Mouse (Mus musculus) G1E (cell line): Measurements from ENCODE around the gene Chad. TPM values are rescaled to one million over a fixed set of nuclear protein-coding genes. Genes with fewer than 3 reads are reported as not detected.

Experiments used
- ATAC-seq: 2 replicates; pipeline ENCODE4 v1.8.0; 2016; ENCODE audit warnings: mild to moderate bottlenecking; ENCODE audit not compliant: insufficient number of reproducible peaks, poor library complexity, low FRiP score, severe bottlenecking; ENCODE audit errors: extremely low read depth
- DNase-seq: peaks from one replicate; pipeline ENCODE4 v3.0.0; 2012; ENCODE audit warnings: low spot score
- H3K27me3 ChIP-seq: 2 replicates; pipeline ENCODE4 v1.6.1; 2012; ENCODE audit warnings: mild to moderate bottlenecking, low read length, inconsistent platforms; ENCODE audit not compliant: insufficient read depth
- H3K36me3 ChIP-seq: replicated peaks from 2 replicates; pipeline ENCODE3; 2012; ENCODE audit warnings: mild to moderate bottlenecking, inconsistent platforms
- H3K4me1 ChIP-seq: 2 replicates; pipeline ENCODE4 v1.6.1; 2012; ENCODE audit warnings: low read depth, low read length, inconsistent platforms, mixed read lengths; ENCODE audit not compliant: insufficient read depth
- H3K4me3 ChIP-seq: 2 replicates; pipeline ENCODE4 v1.5.1; 2012; ENCODE audit warnings: low read depth, mild to moderate bottlenecking, inconsistent platforms, low read length, moderate library complexity, mixed read lengths
- H3K9me3 ChIP-seq: replicated peaks from 2 replicates; pipeline ENCODE4 v1.6.1; 2012; ENCODE audit warnings: inconsistent platforms
- CTCF ChIP-seq: IDR thresholded peaks from 2 replicates; pipeline ENCODE4 v1.5.1; 2012; ENCODE audit warnings: low read depth, low read length, inconsistent platforms, mixed read lengths
- GATA1 ChIP-seq: IDR thresholded peaks from 2 replicates; pipeline ENCODE4 v1.6.1; 2012; ENCODE audit warnings: borderline replicate concordance, low read length, inconsistent platforms, mixed read lengths
- GATA2 ChIP-seq: IDR thresholded peaks from 2 replicates; pipeline ENCODE4 v1.6.1; 2012; ENCODE audit warnings: low read depth, low read length, inconsistent platforms, borderline replicate concordance
- POLR2AphosphoS5 ChIP-seq: IDR thresholded peaks from 2 replicates; pipeline ENCODE4 v1.6.1; 2012; ENCODE audit warnings: low read depth, low read length, inconsistent platforms; ENCODE audit not compliant: insufficient replicate concordance
- TAL1 ChIP-seq: conservative IDR thresholded peaks from 2 replicates; pipeline ENCODE4 v1.6.1; 2012; ENCODE audit warnings: low read depth, low read length, inconsistent platforms, mixed read lengths
- polyA plus RNA-seq: library from polyadenylated mRNA; stranded (reverse); fragments of >175 nt; gene quantifications from 2 replicates; pipeline ENCODE4 v1.2.3, GENCODE M21; 2012
- total RNA-seq, 2 experiments: library from RNA; stranded (forward) in 1 of 2; stranded (reverse) in 1 of 2; fragments of 200-1000 nt in 1 of 2; fragments of >200 nt in 1 of 2; fragmentation: Nextera tagmentation in 1 of 2; gene quantifications; 2 replicates each; pipeline ENCODE4 v1.2.3; 2014 to 2017

Gene Chad
- total and polyA plus RNA-seq, 3 experiments: 0.11 TPM; not detected in 2

GRCm38 (mm10) chr11:94539761-94540160 lies 25.1 kb upstream of the Chad start:
- no peak for ATAC-seq
- DNase-seq: no peak
- TF ChIP-seq GATA2 (no peak), TAL1 (no peak), GATA1 (no peak), CTCF (no peak), POLR2AphosphoS5 (no peak)
- H3K9me3 ChIP-seq: no peaks in the 10 kb centered on the region
- no peaks in the 10 kb centered on the region for H3K27me3 ChIP-seq
- H3K4me3 ChIP-seq: no peak overlapping the region
- no peaks in the 10 kb centered on the region for H3K4me1 ChIP-seq
- peaks cover 49% of the 10 kb centered on the region for H3K36me3 ChIP-seq

DNA sequence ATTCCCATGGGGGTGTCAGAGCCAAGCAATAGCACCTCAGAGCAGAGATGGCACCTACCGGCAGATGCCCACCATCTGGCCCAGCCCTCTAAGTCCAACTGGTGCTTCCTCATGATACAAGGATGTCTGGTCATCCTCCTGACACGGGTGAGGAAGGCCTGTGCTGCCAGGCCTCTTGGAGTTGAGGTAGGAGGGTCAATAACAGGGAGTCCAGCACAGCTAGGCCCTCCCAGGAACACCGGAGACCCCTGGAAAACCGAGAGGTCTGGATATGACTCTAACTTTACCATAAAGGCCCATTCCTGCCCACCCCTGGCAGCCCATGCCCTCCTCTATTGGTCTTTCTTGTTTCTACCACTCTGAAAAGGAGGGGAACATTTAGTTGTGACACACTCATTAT lies 22.4 kb upstream of the Chad start:
- H3K36me3 ChIP-seq: peaks cover 64% of the 10 kb centered on the region
- DNase-seq (no peak), ATAC-seq (no peak)
- peaks cover 3% of the 10 kb centered on the region; the same call in 1 of the 2 replicates for H3K4me1 ChIP-seq
- H3K27me3 ChIP-seq: no peaks in the 10 kb centered on the region
- no peaks in the 10 kb centered on the region for H3K9me3 ChIP-seq
- no peak overlapping the region for H3K4me3 ChIP-seq
- TF ChIP-seq CTCF (no peak), POLR2AphosphoS5 (no peak), GATA1 (no peak), TAL1 (no peak), GATA2 (no peak)

- Histone ChIP-seq H3K9me3 (no peaks in the 10 kb centered on the region), H3K27me3 (no peaks in the 10 kb centered on the region), H3K4me3 (no peak overlapping the region), H3K4me1 (peaks cover 9% of the 10 kb centered on the region), H3K36me3 (peaks cover 62% of the 10 kb centered on the region)
- no peak for DNase-seq
- TF ChIP-seq GATA2 (no peak), GATA1 (no peak), TAL1 (no peak), CTCF (no peak), POLR2AphosphoS5 (no peak)
- ATAC-seq: no peak
Observed at GRCm38 (mm10) chr11:94543344-94543743, 21.5 kb upstream of the Chad start.

GRCm38 (mm10) chr11:94543932-94544331 lies 20.9 kb upstream of the Chad start:
- no peak for DNase-seq
- no peak for TF ChIP-seq GATA2
- no peak for TF ChIP-seq POLR2AphosphoS5
- peak; percentile 69 for TF ChIP-seq CTCF
- TF ChIP-seq TAL1: no peak
- no peak for TF ChIP-seq GATA1
- Histone ChIP-seq H3K4me1 (peaks cover 15% of the 10 kb centered on the region), H3K36me3 (peaks cover 60% of the 10 kb centered on the region), H3K4me3 (no peak overlapping the region), H3K27me3 (no peaks in the 10 kb centered on the region), H3K9me3 (no peaks in the 10 kb centered on the region)
- ATAC-seq: no peak

DNA sequence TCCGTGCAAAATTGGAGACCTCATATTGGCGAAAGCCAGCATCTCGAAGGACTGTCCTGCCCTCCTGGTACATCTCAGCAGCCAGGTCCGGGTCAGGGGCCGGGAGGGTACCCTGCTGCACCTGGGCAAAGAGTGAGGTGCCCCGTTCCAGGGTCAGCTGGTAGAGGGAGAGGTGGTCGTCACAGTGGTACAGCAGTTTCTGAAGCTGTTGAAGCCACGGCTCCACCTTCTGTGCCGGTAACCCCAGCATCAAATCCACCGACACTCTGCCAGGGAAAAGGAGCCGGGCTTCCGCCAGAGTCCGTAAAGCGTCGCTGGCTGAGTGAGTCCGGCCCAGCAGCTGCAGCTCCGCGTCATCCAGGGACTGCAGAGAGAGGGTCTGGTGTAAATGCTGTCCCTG lies 20.4 kb upstream of the Chad start:
- TF ChIP-seq POLR2AphosphoS5 (no peak), TAL1 (no peak)
- Histone ChIP-seq H3K9me3 (no peaks in the 10 kb centered on the region), H3K27me3 (no peaks in the 10 kb centered on the region), H3K36me3 (peaks cover 57% of the 10 kb centered on the region), H3K4me1 (peaks cover 20% of the 10 kb centered on the region), H3K4me3 (no peak overlapping the region)
- DNase-seq (no peak), ATAC-seq (no peak)

DNA sequence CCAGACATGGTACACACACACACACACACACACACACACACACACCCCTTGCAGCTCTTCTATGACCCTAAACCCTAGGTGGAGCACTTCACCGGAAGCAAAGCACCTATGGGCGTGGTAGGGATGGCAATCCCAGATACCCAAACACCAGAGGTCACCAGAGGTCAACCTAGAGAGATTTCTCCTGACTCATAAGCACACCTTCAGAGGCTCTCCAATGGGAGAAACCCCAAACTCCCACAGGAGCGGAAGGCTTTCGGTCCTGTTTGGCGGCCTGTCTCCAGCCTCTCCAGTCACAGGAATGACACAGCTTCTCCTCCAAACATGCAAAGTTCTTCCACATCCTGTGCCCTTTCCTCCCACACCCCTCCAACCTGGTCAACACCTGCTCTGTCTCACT lies 18.5 kb upstream of the Chad start:
- Histone ChIP-seq H3K27me3 (peaks cover 8% of the 10 kb centered on the region; the same call in 1 of the 2 replicates), H3K4me3 (no peak overlapping the region), H3K9me3 (no peaks in the 10 kb centered on the region), H3K4me1 (peaks cover 23% of the 10 kb centered on the region), H3K36me3 (peaks cover 47% of the 10 kb centered on the region)
- DNase-seq: no peak
- no peak for TF ChIP-seq GATA2
- TF ChIP-seq CTCF: no peak
- TF ChIP-seq GATA1: no peak
- no peak for TF ChIP-seq POLR2AphosphoS5
- TF ChIP-seq TAL1: no peak
- ATAC-seq: no peak

DNA sequence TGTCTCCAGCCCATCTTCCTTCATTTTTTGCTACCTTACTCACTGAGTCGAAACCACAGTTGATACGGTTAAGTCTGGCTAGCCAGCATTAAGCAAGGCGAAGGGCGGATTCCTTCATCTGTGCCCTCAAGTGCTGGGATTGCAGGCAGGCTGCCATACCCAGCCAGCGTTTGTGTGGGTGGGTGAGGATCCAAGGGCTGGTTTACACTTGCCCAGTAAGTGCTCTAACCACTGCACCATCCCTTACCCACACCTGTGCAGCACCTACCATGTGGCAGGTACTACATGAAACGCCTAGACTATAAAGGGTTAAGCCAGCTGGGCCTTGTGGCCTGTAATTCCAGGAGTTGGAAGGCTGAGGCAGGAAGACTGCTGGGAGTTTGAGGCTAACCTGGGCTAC lies 17.6 kb upstream of the Chad start:
- ATAC-seq (no peak), DNase-seq (no peak)
- Histone ChIP-seq H3K9me3 (no peaks in the 10 kb centered on the region), H3K27me3 (peaks cover 8% of the 10 kb centered on the region; the same call in 1 of the 2 replicates), H3K4me3 (no peak overlapping the region), H3K4me1 (peaks cover 23% of the 10 kb centered on the region), H3K36me3 (peaks cover 40% of the 10 kb centered on the region)
- TF ChIP-seq POLR2AphosphoS5 (no peak), GATA1 (no peak), GATA2 (no peak), CTCF (no peak), TAL1 (no peak)
